Mouse (Mus musculus) spleen, adult 2 months (tissue): ENCODE data around the gene Aspscr1. TPM values are rescaled to one million over a fixed set of nuclear protein-coding genes. Genes with fewer than 3 reads are reported as not detected.

Experiments
- DNase-seq, 2 experiments: peaks; one replicate each; pipeline versions ENCODE4 v3.0.0 to v3.0.0-alpha.2; 2012 to 2021; ENCODE audit warnings: low spot score in 2 of 2, low read depth in 1 of 2
- H3K27ac ChIP-seq: fragments of 200-500 bp; 2 replicates; pipeline ENCODE4 v1.5.1; 2012; ENCODE audit warnings: low read length, inconsistent platforms; ENCODE audit not compliant: insufficient read depth
- H3K27me3 ChIP-seq: fragments of 200-500 bp; 2 replicates; pipeline ENCODE4 v1.6.1; 2012; ENCODE audit warnings: mild to moderate bottlenecking, moderate library complexity, low read length, inconsistent platforms; ENCODE audit not compliant: control insufficient read depth, insufficient read depth
- H3K36me3 ChIP-seq: fragments of 200-500 bp; 2 replicates; pipeline ENCODE4 v1.6.1; 2012; ENCODE audit warnings: mild to moderate bottlenecking, low read length, inconsistent platforms; ENCODE audit not compliant: control insufficient read depth, insufficient read depth
- H3K4me1 ChIP-seq: fragments of 200-500 bp; 2 replicates; pipeline ENCODE4 v1.6.1; 2011; ENCODE audit warnings: inconsistent platforms; ENCODE audit not compliant: control insufficient read depth, insufficient read depth, insufficient read length
- H3K4me3 ChIP-seq: fragments of 200-500 bp; 2 replicates; pipeline ENCODE4 v1.5.1; 2011; ENCODE audit warnings: mild to moderate bottlenecking, inconsistent platforms; ENCODE audit not compliant: insufficient read depth, insufficient read length; ENCODE audit errors: extremely low read depth
- CTCF ChIP-seq: fragments of 200-500 bp; IDR thresholded peaks from 2 replicates; pipeline ENCODE4 v1.5.1; 2011; ENCODE audit warnings: mild to moderate bottlenecking, inconsistent platforms; ENCODE audit not compliant: insufficient read depth, insufficient read length, insufficient replicate concordance; ENCODE audit errors: extremely low read depth
- POLR2A ChIP-seq: fragments of 200-500 bp; IDR thresholded peaks from 2 replicates; pipeline ENCODE4 v1.6.1; 2011; ENCODE audit warnings: low read depth, low read length, inconsistent platforms
- WGBS: fragments of 180-500 bp; shearing (Covaris S2); methylation state at CpG from one replicate; pipeline ENCODE4 v1.1.7; 2018; 5-methylcytosine and 5-hydroxymethylcytosine counted together
- polyA plus RNA-seq: library from polyadenylated mRNA; depleted of rRNA; stranded (reverse); fragments of >200 nt; gene quantifications from 2 replicates; pipeline ENCODE4 v1.2.3, GENCODE M21; 2012

The Aspscr1 gene
- polyA plus RNA-seq, 1 experiment = 84.5 TPM

DNA sequence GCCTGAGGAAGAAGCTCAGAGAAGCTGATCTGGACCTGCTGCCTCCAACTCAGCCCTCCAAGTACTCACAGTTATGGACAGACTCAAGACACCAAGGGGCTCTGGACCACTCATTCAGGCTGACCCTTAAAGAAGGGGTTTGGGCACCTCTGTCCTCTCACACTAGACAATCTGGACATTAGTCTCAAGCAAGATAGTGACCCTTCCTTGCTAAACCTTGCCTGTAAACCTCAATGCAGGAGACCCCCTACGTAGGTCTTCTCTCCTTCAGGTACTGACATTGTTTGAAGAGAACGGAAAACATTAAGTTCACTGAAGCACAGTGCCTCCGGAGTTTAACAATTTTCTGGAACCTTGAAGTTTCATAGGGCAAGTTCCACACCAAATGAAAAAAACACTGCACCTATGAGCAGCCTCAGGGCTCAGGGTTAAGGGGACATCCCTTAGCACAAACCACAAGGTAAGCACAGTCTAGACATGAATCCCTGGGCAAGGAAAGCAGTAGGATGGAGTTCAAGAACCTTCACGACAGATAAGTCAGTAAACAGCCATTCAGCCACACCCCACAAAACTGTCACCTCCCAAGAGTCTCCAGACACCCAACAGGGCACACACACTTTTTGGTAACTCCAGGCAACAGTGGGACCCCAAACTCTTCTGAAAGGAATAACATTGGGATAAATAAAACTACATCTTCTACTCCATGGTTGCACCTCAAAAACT is 40.9 kb upstream of the Aspscr1 start:
- Histone ChIP-seq H3K4me1 (peaks cover 45% of the 10 kb centered on the region), H3K36me3 (0 out of 2 replicates have a peak, but pooled peaks cover 1% of the 10 kb centered on the region), H3K27me3 (no peaks in the 10 kb centered on the region), H3K27ac (peak overlapping the region; percentile 80; the same call in 1 of the 2 replicates), H3K4me3 (peak overlapping the region; percentile 69; the same call in 1 of the 2 replicates)
- 32% methylated on average over 4 of the region's 4 CpGs for WGBS
- no peak for DNase-seq
- TF ChIP-seq POLR2A = no peak
- TF ChIP-seq CTCF = no peak

DNA sequence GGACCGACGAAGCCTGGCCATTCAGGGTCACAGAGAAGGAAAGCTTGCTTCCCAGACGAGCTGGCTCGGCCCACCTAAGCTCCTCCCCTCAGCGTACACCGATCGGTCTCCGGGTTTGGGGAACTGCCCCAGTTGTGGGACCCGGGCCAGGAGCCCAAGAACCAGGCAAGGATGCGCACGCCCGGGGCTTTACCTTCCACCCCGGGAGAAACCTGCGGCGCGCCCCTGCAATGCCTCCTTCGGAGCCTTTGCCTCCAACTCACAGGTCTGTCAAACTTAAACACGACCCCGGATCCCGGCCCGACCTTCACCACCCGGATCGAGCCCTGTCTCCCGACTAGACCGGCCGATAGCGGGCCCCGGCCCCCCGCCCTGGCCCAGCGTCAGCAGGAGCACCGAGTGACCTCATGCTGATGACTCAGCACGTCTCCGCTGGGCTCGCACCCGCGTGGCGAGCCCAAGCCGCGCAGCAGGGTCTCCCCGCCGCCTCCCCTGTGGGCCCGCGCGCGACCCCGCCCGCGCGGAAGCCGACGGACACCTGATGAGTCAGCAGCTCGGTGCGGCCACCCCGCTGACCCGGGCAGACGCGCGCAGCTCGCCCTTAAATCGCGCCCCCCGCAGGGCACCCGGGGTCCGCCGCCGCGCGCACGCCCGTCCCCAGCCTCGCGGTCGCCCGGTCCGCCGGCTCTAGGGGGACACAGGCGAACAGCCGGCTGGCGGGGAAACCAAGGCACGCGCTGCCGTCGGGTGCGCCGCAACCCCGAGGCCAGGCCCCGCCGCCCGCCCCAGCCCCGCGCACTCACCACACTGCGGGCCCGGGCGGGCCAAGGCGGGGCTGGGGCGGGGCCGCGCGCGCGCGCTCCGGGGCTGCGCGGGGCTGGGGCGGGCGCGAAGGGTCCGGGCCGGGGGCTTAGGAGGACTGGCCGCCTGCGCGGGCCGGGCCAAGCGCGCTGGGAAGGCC is 39.9 kb upstream of the Aspscr1 start:
- Histone ChIP-seq H3K4me3 (peak overlapping the region; percentile 69), H3K4me1 (peaks cover 39% of the 10 kb centered on the region), H3K27me3 (no peaks in the 10 kb centered on the region), H3K36me3 (0 out of 2 replicates have a peak, but pooled peaks cover 1% of the 10 kb centered on the region), H3K27ac (peak overlapping the region; percentile 50)
- WGBS = under 1% methylated on average over 83 of the region's 116 CpGs
- DNase-seq = peak in 1 of 2 experiments; percentile 56
- TF ChIP-seq POLR2A = no peak
- TF ChIP-seq CTCF = no peak

DNA sequence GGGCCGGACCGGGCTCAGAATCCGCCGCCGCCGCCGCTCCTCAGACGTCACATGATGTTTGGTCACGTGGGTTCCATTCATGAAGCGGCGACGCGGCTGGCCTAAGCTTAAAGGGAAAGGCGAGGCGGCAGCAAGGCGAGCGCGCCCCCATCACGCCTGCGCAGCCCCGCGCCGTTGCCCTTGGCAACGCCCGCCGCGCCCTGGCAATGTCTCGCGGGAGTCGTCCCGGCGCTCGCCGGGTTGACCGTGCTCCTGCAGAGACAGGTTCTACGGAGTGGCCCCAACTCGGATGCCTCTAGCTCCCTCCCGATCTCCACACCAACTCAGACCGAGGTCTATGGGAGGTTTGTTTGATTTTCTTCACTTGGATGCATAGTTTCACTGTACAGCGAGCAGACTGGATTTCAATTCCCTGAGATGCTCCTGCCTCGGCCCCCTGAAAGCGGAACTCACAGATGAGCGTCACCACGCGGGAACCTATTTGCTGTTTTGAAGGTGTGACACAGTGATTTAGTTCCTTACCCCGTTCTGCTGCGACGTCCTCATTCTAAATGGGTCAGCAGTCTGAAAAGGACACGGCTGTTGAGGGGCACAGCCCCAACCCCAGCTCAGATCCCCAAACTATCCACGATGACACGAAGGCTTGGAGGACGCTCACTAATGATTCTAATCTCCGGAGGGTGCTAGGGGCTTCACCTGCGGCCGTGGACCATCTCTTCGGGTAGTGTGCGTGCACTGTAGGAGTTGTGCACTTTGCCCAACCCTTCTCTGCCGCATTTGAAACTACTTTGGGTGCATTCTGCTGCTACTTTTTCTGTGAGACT is 39.0 kb upstream of the Aspscr1 start, which contains the start of gene Mafg:
Mafg (minus strand) TSS at position 81 of the 824 bp plus-strand sequence.
- peak within 1 kb of the TSS; percentile 50 for H3K27ac ChIP-seq
- no peak; the same call in 1 of the 2 replicates for TF ChIP-seq POLR2A
- no peak for TF ChIP-seq CTCF
- peak within 1 kb of the TSS; percentile 69 for H3K4me3 ChIP-seq
- H3K36me3 ChIP-seq = 0 out of 2 replicates have a peak, but pooled peaks cover 1% of the 10 kb centered on the region
- WGBS = 14% methylated on average over 58 of the region's 58 CpGs
- H3K27me3 ChIP-seq = no peaks in the 10 kb centered on the region
- DNase-seq = peak; percentile 86
- H3K4me1 ChIP-seq = peaks cover 36% of the 10 kb centered on the region

DNA sequence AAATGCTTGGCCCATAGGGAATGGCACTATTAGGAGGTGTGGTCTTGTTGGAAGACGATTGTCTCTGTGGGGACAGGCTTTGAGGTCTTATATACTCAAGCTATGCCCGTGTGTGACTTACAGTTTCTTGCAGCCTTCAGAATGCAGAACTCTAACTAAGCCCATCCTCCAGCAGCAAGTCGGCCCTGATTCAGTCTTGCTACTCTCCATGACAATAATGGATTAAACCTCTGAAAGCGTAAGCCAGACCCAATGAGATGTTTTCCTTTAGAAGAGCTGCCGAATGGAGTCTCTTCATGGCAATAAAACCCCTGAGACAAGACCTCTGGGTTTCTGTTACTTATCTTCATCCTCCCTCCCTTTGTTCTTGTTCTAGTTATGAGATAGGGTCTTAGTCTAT is 38.0 kb upstream of the Aspscr1 start:
- 93% methylated on average over 5 of the region's 5 CpGs for WGBS
- no peak for DNase-seq
- H3K4me1 ChIP-seq = peaks cover 25% of the 10 kb centered on the region

DNA sequence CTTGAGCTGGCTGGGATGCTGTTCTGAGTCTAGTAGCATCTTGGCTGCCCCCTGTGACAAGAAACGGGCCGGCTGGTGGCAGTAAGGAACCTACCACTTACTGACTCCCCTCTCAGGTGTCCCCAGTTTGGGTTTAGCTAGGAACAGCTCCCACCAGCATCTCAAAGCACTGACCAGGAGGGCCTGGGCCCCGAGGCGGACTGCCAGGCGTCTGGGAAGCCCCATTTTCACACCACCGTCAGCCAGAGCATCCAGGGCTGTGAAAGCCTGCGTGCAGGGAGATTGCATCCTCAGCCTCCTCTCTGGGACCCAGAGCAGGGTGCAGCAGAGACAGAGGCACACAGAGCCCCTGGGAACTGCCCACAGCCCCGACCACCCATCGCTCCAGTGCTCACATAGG is 31.5 kb upstream of the Aspscr1 start:
- no peaks in the 10 kb centered on the region for H3K27me3 ChIP-seq
- no peak overlapping the region for H3K4me3 ChIP-seq
- H3K4me1 ChIP-seq = peaks cover 5% of the 10 kb centered on the region; the same call in 1 of the 2 replicates
- H3K36me3 ChIP-seq = no peaks in the 10 kb centered on the region
- 82% methylated on average over 9 of the region's 9 CpGs for WGBS
- DNase-seq = no peak
- TF ChIP-seq CTCF (no peak), POLR2A (no peak)
- H3K27ac ChIP-seq = no peak overlapping the region

More for the DNA sequence above, 38.0 kb upstream of the Aspscr1 start:
- no peaks in the 10 kb centered on the region for H3K36me3 ChIP-seq
- H3K27me3 ChIP-seq = no peaks in the 10 kb centered on the region
- H3K4me3 ChIP-seq = no peak overlapping the region
- TF ChIP-seq POLR2A (no peak), CTCF (no peak)
- no peak overlapping the region for H3K27ac ChIP-seq

DNA sequence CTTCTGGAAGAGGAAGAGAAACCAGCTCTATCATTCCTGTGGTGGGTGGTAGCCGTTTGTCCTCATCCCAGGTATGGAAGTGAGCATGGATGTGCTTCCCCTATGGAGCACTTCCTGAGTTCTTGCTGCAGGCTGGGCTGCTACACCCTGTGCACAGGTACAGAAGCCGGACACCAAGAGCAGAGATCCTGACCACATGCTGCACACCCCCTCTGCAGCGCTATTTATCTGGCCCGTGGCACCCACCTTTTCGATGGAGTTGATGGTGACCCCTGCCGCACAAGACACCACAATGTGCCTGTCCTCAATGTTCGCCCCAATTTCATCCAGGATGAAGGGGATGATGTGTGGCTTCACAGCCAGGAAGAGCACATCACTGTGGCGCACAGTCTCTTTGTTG is 30.9 kb upstream of the Aspscr1 start:
- Histone ChIP-seq H3K27ac (no peak overlapping the region), H3K36me3 (no peaks in the 10 kb centered on the region), H3K4me1 (peaks cover 5% of the 10 kb centered on the region; the same call in 1 of the 2 replicates), H3K4me3 (no peak overlapping the region), H3K27me3 (no peaks in the 10 kb centered on the region)
- DNase-seq = no peak
- TF ChIP-seq POLR2A (no peak), CTCF (no peak)
- WGBS = 72% methylated on average over 8 of the region's 8 CpGs
